Mouse (Mus musculus) heart, postnatal 36 days (tissue): ENCODE results near the gene Mcf2l. TPM values are rescaled to one million over a fixed set of nuclear protein-coding genes. Genes with fewer than 3 reads are reported as not detected.

Experiments used
- DNase-seq, 2 experiments: peaks; one replicate each; pipeline ENCODE4 v3.0.0; 2021 to 2022
- intact Hi-C: fragments of 180-260 bp; cut with DNase I; formaldehyde crosslinking; loops from one replicate; pipeline ENCODE4 v1.15.1; 2025
- total RNA-seq, 2 experiments: library from RNA; stranded (reverse); gene quantifications; 2 replicates each; pipeline ENCODE4 v1.2.3; 2021

Mcf2l gene
- total RNA-seq, 2 experiments from 2014 or later = 53.3 to 77.9 TPM

DNA sequence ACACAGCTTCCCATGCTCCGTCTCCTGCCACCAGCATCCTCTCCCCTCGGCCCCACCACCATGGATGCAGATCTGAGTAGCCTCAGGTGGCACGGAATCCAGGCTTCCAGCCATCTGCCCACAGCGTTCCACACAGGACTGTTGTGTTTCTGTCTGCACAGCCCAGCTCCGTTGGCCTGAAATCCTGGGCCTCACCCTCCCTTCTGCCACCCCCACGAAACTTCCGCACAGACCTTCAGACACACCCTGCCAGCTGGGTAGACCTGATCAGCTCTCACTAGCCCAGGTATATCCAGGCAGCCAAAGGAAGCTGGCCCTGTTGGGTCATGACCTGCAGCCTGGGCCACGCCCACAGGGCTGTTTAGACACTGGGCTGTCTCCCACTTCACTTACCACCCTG lies 66.9 kb downstream of the Mcf2l start:
- no peak for DNase-seq
- intact Hi-C loops = no loop called here

GRCm38 (mm10) chr8:12941161-12941926 lies 67.7 kb downstream of the Mcf2l start:
- intact Hi-C loops = no loop called here

GRCm38 (mm10) chr8:12947604-12948573 lies 74.3 kb downstream of the Mcf2l start:
- no peak for DNase-seq
- intact Hi-C loops = no loop called here

More at GRCm38 (mm10) chr8:12941161-12941926, 67.7 kb downstream of the Mcf2l start:
- DNase-seq = no peak

DNA sequence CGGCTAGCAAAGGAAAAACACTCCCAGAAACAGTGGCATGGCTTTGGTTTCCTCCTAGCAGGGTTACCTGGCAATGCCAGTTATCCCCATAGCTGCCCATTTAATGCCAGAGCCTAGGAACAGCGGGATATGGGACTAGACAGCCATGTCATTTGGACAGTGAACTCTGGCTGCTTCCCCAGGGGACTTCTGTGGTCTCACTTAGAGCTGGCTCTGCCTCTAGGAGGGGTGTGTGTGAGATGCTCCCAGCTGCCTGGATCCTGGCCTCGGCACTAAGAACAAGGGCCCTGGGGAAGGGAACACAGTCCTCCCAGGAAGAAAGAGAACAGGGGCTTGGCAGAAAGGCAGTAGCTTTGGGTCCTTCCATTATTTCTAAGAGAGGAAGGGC lies 75.0 kb downstream of the Mcf2l start:
- intact Hi-C loops = no loop called here
- DNase-seq = no peak

DNA sequence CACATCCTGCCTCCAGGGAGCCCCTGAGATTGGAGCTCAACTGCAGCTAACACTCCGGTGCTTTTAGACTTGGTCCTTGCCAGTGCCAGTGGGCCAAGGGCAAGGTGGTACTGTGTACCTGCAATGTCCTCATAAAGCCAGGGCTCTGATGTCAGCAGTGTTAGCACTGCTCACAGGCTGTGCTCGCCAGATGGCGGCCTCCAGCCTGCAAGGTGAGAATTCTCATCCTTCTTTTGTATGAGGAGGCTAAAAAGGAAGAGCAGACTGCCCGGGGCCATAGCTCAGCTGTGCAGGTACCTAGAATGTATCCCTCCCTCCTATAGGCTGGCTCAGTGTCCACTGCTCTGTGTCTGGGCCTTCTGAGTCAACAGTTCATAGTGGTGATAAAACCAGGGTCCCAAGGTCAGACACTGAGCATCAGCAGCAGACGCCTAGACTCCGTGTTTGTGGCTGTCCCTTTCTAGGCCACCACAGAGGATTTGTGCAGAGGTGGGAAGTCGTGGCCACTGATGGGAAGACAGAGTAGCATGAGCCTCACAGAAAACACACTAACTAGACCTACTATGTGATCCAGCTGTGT lies 77.5 kb downstream of the Mcf2l start:
- DNase-seq = no peak
- intact Hi-C loops = no loop called here

GRCm38 (mm10) chr8:12952699-12953098 lies 79.1 kb downstream of the Mcf2l start:
- intact Hi-C loops = no loop called here
- no peak for DNase-seq

- DNase-seq = no peak
- intact Hi-C loops = no loop called here
These were observed 81.8 kb downstream of the Mcf2l start for GRCm38 (mm10) chr8:12955362-12955879.

GRCm38 (mm10) chr8:12955880-12956279 lies 82.3 kb downstream of the Mcf2l start:
- intact Hi-C loops = no loop called here
- no peak for DNase-seq

- no peak for DNase-seq
- intact Hi-C loops = no loop called here
These were observed 83.3 kb downstream of the Mcf2l start for GRCm38 (mm10) chr8:12956941-12957340.

GRCm38 (mm10) chr8:12957419-12957818 lies 83.8 kb downstream of the Mcf2l start:
- DNase-seq = no peak
- intact Hi-C loops = no loop called here

DNA sequence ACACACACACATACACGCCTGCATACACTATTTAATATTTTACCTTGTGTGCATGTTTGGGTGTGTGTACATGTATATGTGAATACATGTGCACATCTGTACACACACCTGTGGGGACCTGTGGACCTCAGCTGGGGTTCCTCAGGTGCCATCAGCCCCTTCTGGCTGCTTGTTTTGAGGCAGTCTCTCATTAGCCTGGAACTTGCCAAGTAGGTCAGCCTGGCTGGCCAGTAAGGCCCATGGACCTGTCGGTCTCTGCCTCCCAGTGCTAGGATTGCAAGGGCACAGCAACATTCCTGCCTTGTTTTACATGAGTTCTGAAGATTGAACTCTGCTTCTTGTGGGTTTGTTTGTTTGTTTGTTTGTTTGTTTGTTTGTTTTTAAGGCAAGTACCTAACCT lies 87.0 kb downstream of the Mcf2l start:
- intact Hi-C loops = no loop called here
- DNase-seq = no peak

DNA sequence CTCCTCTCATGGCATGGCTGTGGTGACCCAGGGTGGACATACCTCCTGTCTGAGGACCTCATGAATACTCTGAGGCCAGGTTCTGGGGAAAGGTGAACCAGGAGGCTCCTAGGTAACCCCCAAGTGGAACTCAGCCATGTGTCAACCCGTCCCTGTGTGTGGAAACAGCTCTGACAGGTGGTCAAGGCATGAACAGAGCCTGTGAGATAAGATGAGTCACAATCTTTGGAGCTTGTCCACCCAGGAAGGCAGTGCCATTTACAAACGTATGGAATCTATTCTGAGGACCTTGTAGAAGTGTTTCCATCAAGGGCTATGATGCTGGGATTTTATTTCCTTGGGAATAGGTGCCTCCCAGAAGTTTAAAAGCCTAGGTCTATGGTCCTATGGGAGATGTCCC lies 87.6 kb downstream of the Mcf2l start:
- intact Hi-C loops = no loop called here

DNA sequence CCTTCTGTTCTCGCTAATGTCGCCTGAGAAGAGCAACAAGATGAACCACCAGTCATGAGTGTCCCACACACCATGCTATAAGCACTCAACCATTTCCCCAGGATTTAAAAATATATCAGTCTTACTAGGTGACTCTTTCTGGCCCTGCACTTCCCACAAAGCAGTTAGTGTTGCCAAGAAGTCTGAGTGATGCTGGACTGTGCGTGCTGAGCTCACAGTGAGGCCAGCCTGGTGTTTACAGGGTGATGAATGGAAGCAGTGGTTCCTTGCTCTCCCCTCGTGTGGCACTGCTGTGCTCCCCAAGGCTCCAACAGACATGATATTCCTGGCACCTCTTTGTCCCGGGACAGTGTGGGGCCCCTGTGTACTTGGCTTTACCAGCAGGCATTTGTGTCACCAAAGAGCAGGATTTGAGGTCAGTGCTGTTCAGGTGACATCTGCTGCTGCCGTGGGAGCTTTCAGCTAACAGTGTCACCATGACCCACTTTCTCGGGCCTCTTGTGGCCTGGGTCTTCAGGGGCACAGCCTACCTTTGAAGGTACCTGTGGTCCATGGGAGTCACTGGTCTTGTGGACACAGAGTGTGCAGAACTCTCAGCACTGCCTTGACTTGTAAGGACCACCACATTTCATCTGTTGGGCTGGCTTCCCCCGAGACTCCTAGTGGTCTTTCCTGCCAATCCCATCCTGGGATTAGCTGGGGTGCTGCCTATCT lies 88.4 kb downstream of the Mcf2l start:
- intact Hi-C loops = no loop called here

More for the DNA sequence above, 87.6 kb downstream of the Mcf2l start:
- DNase-seq = no peak

DNA sequence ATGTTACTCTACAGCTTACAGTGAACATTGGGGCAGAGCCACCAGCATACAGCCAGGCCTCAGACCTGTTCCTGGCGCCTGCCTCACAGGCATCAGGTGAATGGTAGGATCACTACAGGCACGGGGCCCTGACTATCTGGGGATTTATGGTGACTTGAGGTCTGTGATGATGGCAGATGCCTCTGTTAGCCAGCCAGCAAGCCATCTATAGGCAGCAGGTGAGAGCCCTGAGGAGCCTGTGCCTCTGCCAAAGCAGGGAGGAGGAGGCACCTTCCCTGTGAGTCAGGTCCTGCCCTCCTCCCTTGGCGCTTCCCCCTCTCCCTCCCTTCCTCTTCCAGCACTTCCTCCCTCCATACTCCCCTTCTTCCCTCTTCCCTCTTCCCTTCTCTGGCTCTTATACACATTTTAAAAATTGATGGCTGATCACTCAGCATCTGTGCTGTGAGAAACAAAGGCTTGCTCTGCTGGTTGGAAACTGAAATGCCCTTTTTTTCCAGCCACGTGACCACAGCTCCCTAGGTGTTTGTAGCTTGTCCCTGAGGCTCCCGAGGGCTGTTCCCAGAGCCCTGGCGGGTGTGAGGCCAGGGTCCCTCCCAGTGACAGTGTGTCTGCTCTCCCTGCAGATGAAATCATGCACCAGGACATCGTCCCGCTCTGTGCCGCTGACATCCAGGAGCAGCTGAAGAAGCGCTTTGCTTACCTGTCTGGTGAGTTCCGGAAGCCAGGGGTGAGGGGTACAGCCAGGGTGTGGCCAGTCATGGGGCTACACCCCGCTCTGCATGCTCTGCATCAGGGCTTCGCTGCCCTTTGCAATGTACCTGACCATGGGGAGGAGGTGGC lies 89.2 kb downstream of the Mcf2l start:
- no peak for DNase-seq
- intact Hi-C loops = no loop called here

More for the DNA sequence above, 88.4 kb downstream of the Mcf2l start:
- DNase-seq = no peak

- no peak for DNase-seq
- intact Hi-C loops = loop anchor here (5.0 kb wide), 4 partner anchors 79 to 241 kb away; partner anchors contain the start of genes Cul4a, Grtp1 and Pcid2
These were observed 102.7 kb downstream of the Mcf2l start for GRCm38 (mm10) chr8:12976290-12976689.

- no peak for DNase-seq
- intact Hi-C loops = loop anchor here (5.0 kb wide), 4 partner anchors 79 to 241 kb away; partner anchors contain the start of genes Cul4a, Grtp1 and Pcid2
These were observed 103.1 kb downstream of the Mcf2l start for GRCm38 (mm10) chr8:12976723-12977122.

- DNase-seq = no peak
- intact Hi-C loops = loop anchor here (5.0 kb wide), 4 partner anchors 80 to 240 kb away; partner anchors contain the start of genes Cul4a, Grtp1 and Pcid2
These were observed 103.7 kb downstream of the Mcf2l start for GRCm38 (mm10) chr8:12977325-12977724.

DNA sequence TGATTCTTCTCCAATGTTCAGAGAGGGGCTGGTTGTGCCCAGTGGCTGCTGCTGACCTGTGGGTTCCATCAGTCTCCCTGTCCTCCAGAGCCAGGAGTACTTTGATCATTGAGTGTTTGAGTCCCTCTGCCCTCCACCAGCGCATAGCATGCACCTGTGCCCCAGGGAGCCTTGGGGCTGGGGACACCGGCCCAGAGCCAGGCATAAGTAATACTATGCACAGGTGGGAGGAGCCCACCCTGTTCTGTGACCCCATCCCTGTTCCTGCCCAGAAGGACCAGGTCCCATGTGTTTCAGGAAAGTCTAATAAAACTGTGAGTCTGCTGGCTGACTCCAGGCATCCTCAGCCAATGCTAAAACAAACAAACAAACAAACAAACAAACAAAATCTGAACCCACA lies 104.7 kb downstream of the Mcf2l start:
- intact Hi-C loops = loop anchor here (5.0 kb wide), 4 partner anchors 81 to 239 kb away; partner anchors contain the start of genes Cul4a, Grtp1 and Pcid2
- no peak for DNase-seq

DNA sequence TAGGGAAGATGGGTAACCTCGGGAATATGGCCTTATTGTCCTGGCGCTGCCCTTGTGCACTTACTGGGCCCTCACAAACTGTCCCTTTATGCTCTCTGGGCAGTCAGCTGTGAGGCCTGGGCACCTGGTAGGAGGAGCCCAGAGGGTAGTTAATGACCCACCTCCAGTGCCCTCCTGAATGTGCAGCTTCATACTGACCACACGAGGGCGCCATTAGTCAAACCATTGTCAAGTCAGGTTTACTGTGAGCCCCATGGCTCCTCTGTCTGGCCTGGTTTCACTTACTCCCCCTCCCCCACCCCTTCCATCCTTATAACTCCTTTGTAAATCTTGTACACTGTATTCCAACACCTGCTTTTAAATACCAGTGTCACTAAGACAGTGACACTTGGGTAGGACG lies 105.1 kb downstream of the Mcf2l start:
- DNase-seq = peak; percentile 40 to 49
- intact Hi-C loops = loop anchor here (5.0 kb wide), 4 partner anchors 81 to 239 kb away; partner anchors contain the start of genes Cul4a, Grtp1 and Pcid2
